Mouse (Mus musculus) midbrain, embryonic 11.5 days (tissue): Measurements from ENCODE around the gene Ush2a. TPM values are rescaled to one million over a fixed set of nuclear protein-coding genes. Genes with fewer than 3 reads are reported as not detected.

Experiments
- ATAC-seq: fragments of 200-750 bp; cut with Nextera tagmentation; 2 replicates; pipeline ENCODE4 v1.8.0; 2017; ENCODE audit warnings: moderate TSS enrichment, moderate library complexity; ENCODE audit not compliant: low FRiP score
- DNase-seq: peaks from one replicate; pipeline ENCODE4 v3.0.0; 2015; ENCODE audit warnings: low spot score; ENCODE audit errors: missing footprints
- H3K27ac ChIP-seq: fragments of 300-500 bp; sonication (generic); 2 replicates; pipeline ENCODE4 v1.5.1; 2014; ENCODE audit warnings: low read depth, low read length
- H3K27me3 ChIP-seq: fragments of 300-500 bp; sonication (generic); 2 replicates; pipeline ENCODE4 v1.6.1; 2014; ENCODE audit warnings: mild to moderate bottlenecking, low read length, moderate library complexity, mixed read lengths; ENCODE audit not compliant: control insufficient read depth, insufficient read depth
- H3K36me3 ChIP-seq: fragments of 300-500 bp; sonication (generic); 2 replicates; pipeline ENCODE4 v1.6.1; 2014; ENCODE audit warnings: mild to moderate bottlenecking, low read length, moderate library complexity, mixed read lengths; ENCODE audit not compliant: control insufficient read depth, insufficient read depth
- H3K4me1 ChIP-seq: fragments of 300-500 bp; sonication (generic); 2 replicates; pipeline ENCODE4 v1.6.1; 2014; ENCODE audit warnings: low read length; ENCODE audit not compliant: control insufficient read depth, insufficient read depth
- H3K4me2 ChIP-seq: fragments of 300-500 bp; sonication (generic); 2 replicates; pipeline ENCODE4 v1.6.1; 2014; ENCODE audit warnings: mild to moderate bottlenecking, moderate library complexity
- H3K4me3 ChIP-seq: fragments of 300-500 bp; sonication (generic); 2 replicates; pipeline ENCODE4 v1.5.1; 2014; ENCODE audit warnings: low read depth, low read length
- H3K9ac ChIP-seq: fragments of 300-500 bp; sonication (generic); 2 replicates; pipeline ENCODE4 v1.6.1; 2014; ENCODE audit warnings: low read length
- H3K9me3 ChIP-seq: fragments of 300-500 bp; sonication (generic); 2 replicates; pipeline ENCODE4 v1.6.1; 2016; ENCODE audit warnings: low read length; ENCODE audit not compliant: control insufficient read depth
- WGBS: fragments of 180-500 bp; shearing (Covaris S2); extraction: QIAGEN DNeasy Blood & Tissue Kit; methylation state at CpG from one replicate; pipeline ENCODE4 v1.1.7; 2014; 5-methylcytosine and 5-hydroxymethylcytosine counted together
- polyA plus RNA-seq: library from polyadenylated mRNA; unstranded; fragments of >200 nt; fragmentation: Nextera tagmentation; extraction: Ambion mirVana; gene quantifications from 2 replicates; pipeline ENCODE4 v1.2.1, GENCODE M21; 2014

The Ush2a gene
- polyA plus RNA-seq, 1 experiment from 2014 or later = 0.04 TPM

- Histone ChIP-seq H3K4me2 (no peak overlapping the region), H3K4me1 (no peaks in the 10 kb centered on the region), H3K4me3 (no peak overlapping the region), H3K27ac (no peak overlapping the region), H3K27me3 (no peaks in the 10 kb centered on the region), H3K9me3 (no peaks in the 10 kb centered on the region), H3K36me3 (no peaks in the 10 kb centered on the region), H3K9ac (no peak overlapping the region)
- no peak for ATAC-seq
- WGBS = 83% methylated on average over 7 of the region's 7 CpGs
- DNase-seq = no peak
Observed at GRCm38 (mm10) chr1:188773631-188774030, 511.8 kb downstream of the Ush2a start.

- Histone ChIP-seq H3K4me2 (no peak overlapping the region), H3K9ac (no peak overlapping the region), H3K27ac (no peak overlapping the region), H3K4me3 (no peak overlapping the region), H3K4me1 (no peaks in the 10 kb centered on the region), H3K9me3 (no peaks in the 10 kb centered on the region), H3K27me3 (no peaks in the 10 kb centered on the region), H3K36me3 (no peaks in the 10 kb centered on the region)
- WGBS = 81% methylated on average over 8 of the region's 8 CpGs
- DNase-seq (no peak), ATAC-seq (no peak)
Observed at GRCm38 (mm10) chr1:188777556-188778161, 515.8 kb downstream of the Ush2a start.

GRCm38 (mm10) chr1:188785056-188785455 is 523.2 kb downstream of the Ush2a start:
- Histone ChIP-seq H3K9me3 (no peaks in the 10 kb centered on the region), H3K27me3 (no peaks in the 10 kb centered on the region), H3K4me1 (no peaks in the 10 kb centered on the region), H3K27ac (no peak overlapping the region), H3K4me2 (no peak overlapping the region), H3K4me3 (no peak overlapping the region), H3K9ac (no peak overlapping the region), H3K36me3 (no peaks in the 10 kb centered on the region)
- 78% methylated on average over 10 of the region's 10 CpGs for WGBS
- no peak for DNase-seq
- no peak for ATAC-seq

GRCm38 (mm10) chr1:188805069-188805468 is 543.2 kb downstream of the Ush2a start:
- no peak for ATAC-seq
- DNase-seq = no peak

GRCm38 (mm10) chr1:188805852-188806251 is 544.0 kb downstream of the Ush2a start:
- peak; percentile 61; the same call in 1 of the 2 replicates for ATAC-seq
- Histone ChIP-seq H3K4me2 (no peak overlapping the region), H3K9me3 (no peaks in the 10 kb centered on the region), H3K27me3 (no peaks in the 10 kb centered on the region), H3K9ac (no peak overlapping the region), H3K4me1 (no peaks in the 10 kb centered on the region), H3K4me3 (no peak overlapping the region), H3K27ac (no peak overlapping the region), H3K36me3 (no peaks in the 10 kb centered on the region)
- 34% methylated on average over 4 of the region's 4 CpGs for WGBS
- no peak for DNase-seq

More at GRCm38 (mm10) chr1:188805069-188805468, 543.2 kb downstream of the Ush2a start:
- no peaks in the 10 kb centered on the region for H3K27me3 ChIP-seq
- no peaks in the 10 kb centered on the region for H3K4me1 ChIP-seq
- H3K36me3 ChIP-seq = no peaks in the 10 kb centered on the region
- no peak overlapping the region for H3K9ac ChIP-seq
- H3K9me3 ChIP-seq = no peaks in the 10 kb centered on the region
- no peak overlapping the region for H3K4me2 ChIP-seq
- whole genome bisulfite sequencing = 24% methylated on average over 2 of the region's 2 CpGs
- no peak overlapping the region for H3K27ac ChIP-seq
- H3K4me3 ChIP-seq = no peak overlapping the region

GRCm38 (mm10) chr1:188810631-188811030 is 548.8 kb downstream of the Ush2a start:
- H3K4me1 ChIP-seq = no peaks in the 10 kb centered on the region
- no peaks in the 10 kb centered on the region for H3K9me3 ChIP-seq
- no peaks in the 10 kb centered on the region for H3K36me3 ChIP-seq
- ATAC-seq (no peak), DNase-seq (no peak)
- H3K4me2 ChIP-seq = no peak overlapping the region
- H3K27me3 ChIP-seq = no peaks in the 10 kb centered on the region
- no peak overlapping the region for H3K9ac ChIP-seq
- H3K27ac ChIP-seq = no peak overlapping the region
- 92% methylated on average over 9 of the region's 9 CpGs for WGBS
- no peak overlapping the region for H3K4me3 ChIP-seq

- DNase-seq = no peak
- no peak overlapping the region for H3K27ac ChIP-seq
- H3K4me2 ChIP-seq = no peak overlapping the region
- no peaks in the 10 kb centered on the region for H3K36me3 ChIP-seq
- ATAC-seq = no peak
- WGBS = 87% methylated on average over 7 of the region's 7 CpGs
- no peaks in the 10 kb centered on the region for H3K27me3 ChIP-seq
- no peaks in the 10 kb centered on the region for H3K4me1 ChIP-seq
- H3K4me3 ChIP-seq = no peak overlapping the region
- no peak overlapping the region for H3K9ac ChIP-seq
- H3K9me3 ChIP-seq = no peaks in the 10 kb centered on the region
Observed at GRCm38 (mm10) chr1:188815072-188815471, 553.2 kb downstream of the Ush2a start.

- H3K4me2 ChIP-seq = no peak overlapping the region
- no peak overlapping the region for H3K9ac ChIP-seq
- H3K27ac ChIP-seq = no peak overlapping the region
- WGBS = 82% methylated on average over 2 of the region's 2 CpGs
- no peak for ATAC-seq
- no peak overlapping the region for H3K4me3 ChIP-seq
- H3K4me1 ChIP-seq = no peaks in the 10 kb centered on the region
- no peaks in the 10 kb centered on the region for H3K27me3 ChIP-seq
- no peaks in the 10 kb centered on the region for H3K36me3 ChIP-seq
- H3K9me3 ChIP-seq = no peaks in the 10 kb centered on the region
- no peak for DNase-seq
Observed at GRCm38 (mm10) chr1:188824195-188824594, 562.4 kb downstream of the Ush2a start.

GRCm38 (mm10) chr1:188824878-188825532 is 563.2 kb downstream of the Ush2a start:
- ATAC-seq = no peak
- DNase-seq = no peak
- Histone ChIP-seq H3K27ac (no peak overlapping the region), H3K9me3 (no peaks in the 10 kb centered on the region), H3K36me3 (no peaks in the 10 kb centered on the region), H3K9ac (no peak overlapping the region), H3K4me2 (no peak overlapping the region), H3K4me1 (no peaks in the 10 kb centered on the region), H3K4me3 (no peak overlapping the region), H3K27me3 (no peaks in the 10 kb centered on the region)
- WGBS = 77% methylated on average over 8 of the region's 8 CpGs
